Mouse (Mus musculus) midbrain, embryonic 11.5 days (tissue): ENCODE measurements around the gene S100pbp. TPM values are rescaled to one million over a fixed set of nuclear protein-coding genes. Genes with fewer than 3 reads are reported as not detected.

ENCODE experiments used
- ATAC-seq: fragments of 200-750 bp; cut with Nextera tagmentation; 2 replicates; pipeline ENCODE4 v1.8.0; 2017; ENCODE audit warnings: moderate TSS enrichment, moderate library complexity; ENCODE audit not compliant: low FRiP score
- DNase-seq: peaks from one replicate; pipeline ENCODE4 v3.0.0; 2015; ENCODE audit warnings: low spot score; ENCODE audit errors: missing footprints
- H3K27ac ChIP-seq: fragments of 300-500 bp; sonication (generic); 2 replicates; pipeline ENCODE4 v1.5.1; 2014; ENCODE audit warnings: low read depth, low read length
- H3K27me3 ChIP-seq: fragments of 300-500 bp; sonication (generic); 2 replicates; pipeline ENCODE4 v1.6.1; 2014; ENCODE audit warnings: mild to moderate bottlenecking, low read length, moderate library complexity, mixed read lengths; ENCODE audit not compliant: control insufficient read depth, insufficient read depth
- H3K36me3 ChIP-seq: fragments of 300-500 bp; sonication (generic); 2 replicates; pipeline ENCODE4 v1.6.1; 2014; ENCODE audit warnings: mild to moderate bottlenecking, low read length, moderate library complexity, mixed read lengths; ENCODE audit not compliant: control insufficient read depth, insufficient read depth
- H3K4me1 ChIP-seq: fragments of 300-500 bp; sonication (generic); 2 replicates; pipeline ENCODE4 v1.6.1; 2014; ENCODE audit warnings: low read length; ENCODE audit not compliant: control insufficient read depth, insufficient read depth
- H3K4me2 ChIP-seq: fragments of 300-500 bp; sonication (generic); 2 replicates; pipeline ENCODE4 v1.6.1; 2014; ENCODE audit warnings: mild to moderate bottlenecking, moderate library complexity
- H3K4me3 ChIP-seq: fragments of 300-500 bp; sonication (generic); 2 replicates; pipeline ENCODE4 v1.5.1; 2014; ENCODE audit warnings: low read depth, low read length
- H3K9ac ChIP-seq: fragments of 300-500 bp; sonication (generic); 2 replicates; pipeline ENCODE4 v1.6.1; 2014; ENCODE audit warnings: low read length
- H3K9me3 ChIP-seq: fragments of 300-500 bp; sonication (generic); 2 replicates; pipeline ENCODE4 v1.6.1; 2016; ENCODE audit warnings: low read length; ENCODE audit not compliant: control insufficient read depth
- WGBS: fragments of 180-500 bp; shearing (Covaris S2); extraction: QIAGEN DNeasy Blood & Tissue Kit; methylation state at CpG from one replicate; pipeline ENCODE4 v1.1.7; 2014; 5-methylcytosine and 5-hydroxymethylcytosine counted together
- polyA plus RNA-seq: library from polyadenylated mRNA; unstranded; fragments of >200 nt; fragmentation: Nextera tagmentation; extraction: Ambion mirVana; gene quantifications from 2 replicates; pipeline ENCODE4 v1.2.1, GENCODE M21; 2014

Gene S100pbp
- polyA plus RNA-seq, 1 experiment from 2014 or later, result 20.0 TPM

- Histone ChIP-seq H3K4me1 (no peaks in the 10 kb centered on the region), H3K27me3 (no peaks in the 10 kb centered on the region), H3K36me3 (peaks cover 10% of the 10 kb centered on the region; the same call in 1 of the 2 replicates), H3K27ac (no peak overlapping the region), H3K4me3 (no peak overlapping the region), H3K9me3 (no peaks in the 10 kb centered on the region), H3K4me2 (no peak overlapping the region), H3K9ac (no peak overlapping the region)
- 72% methylated on average over 1 of the region's 1 CpGs for WGBS
- DNase-seq (no peak), ATAC-seq (no peak)
These were observed 17.0 kb downstream of the S100pbp start for GRCm38 (mm10) chr4:129172529-129172928.

DNA sequence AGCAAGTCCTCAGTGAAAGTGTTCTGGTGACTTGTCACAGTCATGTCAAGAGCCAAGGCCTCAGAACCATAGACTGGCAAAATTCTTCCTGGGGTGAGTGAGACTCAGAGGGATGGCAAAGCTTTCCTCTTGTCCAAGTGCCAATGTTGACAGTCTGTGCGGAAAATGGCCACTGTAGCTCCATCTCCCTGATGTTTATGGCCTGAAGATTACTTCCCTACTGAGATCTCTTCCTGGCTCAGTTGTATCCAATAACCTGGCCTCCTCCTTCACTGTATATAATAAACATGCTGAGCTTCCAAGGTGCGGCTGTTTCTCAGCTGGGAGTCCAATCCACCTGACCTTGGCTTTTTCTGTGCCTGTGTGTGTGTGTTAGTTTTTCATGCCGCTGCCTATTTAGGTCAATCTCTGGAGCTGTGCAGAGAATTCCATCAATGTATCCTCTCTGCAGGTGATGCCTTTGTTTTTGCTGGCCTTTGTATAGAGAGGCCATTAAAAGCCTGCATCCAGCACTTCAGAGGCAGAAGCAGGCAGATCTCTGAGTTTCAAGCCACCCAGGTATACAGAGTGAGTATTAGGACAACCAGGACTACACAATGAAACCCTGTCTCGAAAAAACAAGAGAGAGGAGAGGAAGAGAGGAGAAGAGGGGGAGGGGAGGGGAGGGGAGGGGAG is 27.8 kb downstream of the S100pbp start:
- H3K4me1 ChIP-seq, result no peaks in the 10 kb centered on the region
- H3K27me3 ChIP-seq, result no peaks in the 10 kb centered on the region
- no peak for DNase-seq
- H3K4me3 ChIP-seq, result no peak overlapping the region
- WGBS, result 92% methylated on average over 3 of the region's 4 CpGs
- no peaks in the 10 kb centered on the region for H3K36me3 ChIP-seq
- no peak for ATAC-seq
- no peaks in the 10 kb centered on the region for H3K9me3 ChIP-seq
- no peak overlapping the region for H3K9ac ChIP-seq
- no peak overlapping the region for H3K27ac ChIP-seq
- H3K4me2 ChIP-seq, result no peak overlapping the region

- Histone ChIP-seq H3K4me3 (no peak overlapping the region), H3K36me3 (no peaks in the 10 kb centered on the region)
- 98% methylated on average over 1 of the region's 1 CpGs for WGBS
These were observed 28.5 kb downstream of the S100pbp start for GRCm38 (mm10) chr4:129161076-129161475.

GRCm38 (mm10) chr4:129158549-129158948 is 31.0 kb downstream of the S100pbp start:
- Histone ChIP-seq H3K9ac (no peak overlapping the region), H3K4me3 (no peak overlapping the region), H3K27ac (no peak overlapping the region), H3K27me3 (no peaks in the 10 kb centered on the region), H3K36me3 (peaks cover 2% of the 10 kb centered on the region; the same call in 1 of the 2 replicates), H3K9me3 (no peaks in the 10 kb centered on the region), H3K4me2 (no peak overlapping the region), H3K4me1 (no peaks in the 10 kb centered on the region)
- WGBS, result 79% methylated on average over 3 of the region's 3 CpGs
- DNase-seq, result peak; percentile 26
- no peak for ATAC-seq

More at GRCm38 (mm10) chr4:129161076-129161475, 28.5 kb downstream of the S100pbp start:
- Histone ChIP-seq H3K27ac (no peak overlapping the region), H3K9me3 (no peaks in the 10 kb centered on the region), H3K27me3 (no peaks in the 10 kb centered on the region), H3K9ac (no peak overlapping the region), H3K4me1 (no peaks in the 10 kb centered on the region), H3K4me2 (no peak overlapping the region)
- DNase-seq, result no peak
- no peak for ATAC-seq

DNA sequence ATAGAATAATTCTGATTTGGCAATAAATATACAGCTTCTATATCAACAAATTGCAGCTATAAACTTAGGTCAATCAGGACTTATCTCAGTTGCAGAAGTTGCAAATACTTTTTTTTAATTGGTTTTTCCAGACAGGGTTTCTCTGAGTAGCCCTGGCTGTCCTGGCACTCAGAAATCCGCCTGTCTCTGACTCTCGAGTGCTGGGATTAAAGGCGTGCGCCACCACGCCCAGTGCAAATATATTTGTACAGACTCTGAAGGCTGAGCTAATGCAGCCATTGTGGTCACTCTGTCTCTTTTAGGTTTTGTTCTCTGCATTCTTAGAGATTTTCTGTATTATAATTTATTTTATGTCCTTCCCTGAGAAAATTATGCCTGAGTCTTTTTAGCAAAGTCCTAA is 32.0 kb downstream of the S100pbp start:
- H3K4me2 ChIP-seq, result no peak overlapping the region
- peak; percentile 33 for DNase-seq
- no peaks in the 10 kb centered on the region for H3K27me3 ChIP-seq
- peaks cover 2% of the 10 kb centered on the region; the same call in 1 of the 2 replicates for H3K36me3 ChIP-seq
- H3K27ac ChIP-seq, result no peak overlapping the region
- WGBS, result 77% methylated on average over 5 of the region's 5 CpGs
- ATAC-seq, result no peak
- no peak overlapping the region for H3K4me3 ChIP-seq
- H3K4me1 ChIP-seq, result no peaks in the 10 kb centered on the region
- no peak overlapping the region for H3K9ac ChIP-seq
- H3K9me3 ChIP-seq, result no peaks in the 10 kb centered on the region

GRCm38 (mm10) chr4:129151276-129151811 is 38.2 kb downstream of the S100pbp start:
- Histone ChIP-seq H3K9ac (no peak overlapping the region), H3K36me3 (peaks cover 2% of the 10 kb centered on the region; the same call in 1 of the 2 replicates), H3K27ac (no peak overlapping the region), H3K9me3 (no peaks in the 10 kb centered on the region), H3K4me2 (no peak overlapping the region), H3K27me3 (no peaks in the 10 kb centered on the region), H3K4me3 (no peak overlapping the region), H3K4me1 (no peaks in the 10 kb centered on the region)
- WGBS, result 96% methylated on average over 4 of the region's 4 CpGs
- no peak for ATAC-seq
- peak; percentile 37 for DNase-seq

GRCm38 (mm10) chr4:129149321-129149720 is 40.2 kb downstream of the S100pbp start:
- H3K9ac ChIP-seq, result no peak overlapping the region
- no peak overlapping the region for H3K27ac ChIP-seq
- no peaks in the 10 kb centered on the region; the same call in 1 of the 2 replicates for H3K4me1 ChIP-seq
- 94% methylated on average over 1 of the region's 1 CpGs for WGBS
- H3K4me2 ChIP-seq, result no peak overlapping the region
- no peaks in the 10 kb centered on the region for H3K27me3 ChIP-seq
- no peaks in the 10 kb centered on the region for H3K9me3 ChIP-seq
- ATAC-seq (no peak), DNase-seq (peak; percentile 4)
- H3K36me3 ChIP-seq, result no peaks in the 10 kb centered on the region
- no peak overlapping the region for H3K4me3 ChIP-seq

- Histone ChIP-seq H3K9me3 (no peaks in the 10 kb centered on the region), H3K9ac (no peak overlapping the region), H3K4me1 (no peaks in the 10 kb centered on the region; the same call in 1 of the 2 replicates), H3K4me2 (no peak overlapping the region), H3K27ac (no peak overlapping the region), H3K36me3 (no peaks in the 10 kb centered on the region), H3K27me3 (no peaks in the 10 kb centered on the region), H3K4me3 (no peak overlapping the region)
- no peak for ATAC-seq
- DNase-seq, result peak; percentile 17
- 93% methylated on average over 13 of the region's 13 CpGs for WGBS
These were observed 41.9 kb downstream of the S100pbp start for GRCm38 (mm10) chr4:129147552-129148103.

DNA sequence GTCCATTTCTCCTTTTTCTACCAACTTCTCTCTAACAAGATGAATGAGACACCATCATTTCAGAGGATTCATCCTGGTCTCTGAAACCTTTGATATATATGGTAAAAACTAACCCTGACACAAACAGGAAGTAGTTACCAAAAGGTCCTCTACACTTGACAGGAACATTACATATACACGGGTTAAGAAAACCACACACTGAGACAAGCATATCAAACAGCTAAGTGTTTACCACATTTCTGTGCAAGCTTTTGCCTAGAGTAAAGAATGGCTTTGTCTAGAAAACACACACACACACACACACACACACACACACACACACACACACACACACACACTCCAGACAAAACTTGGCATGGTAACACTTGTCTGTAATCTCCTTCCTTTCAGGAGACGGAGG is 43.1 kb downstream of the S100pbp start:
- Histone ChIP-seq H3K9ac (no peak overlapping the region), H3K4me3 (no peak overlapping the region), H3K27ac (no peak overlapping the region), H3K27me3 (no peaks in the 10 kb centered on the region), H3K4me1 (no peaks in the 10 kb centered on the region; the same call in 1 of the 2 replicates), H3K36me3 (no peaks in the 10 kb centered on the region), H3K9me3 (no peaks in the 10 kb centered on the region), H3K4me2 (no peak overlapping the region)
- ATAC-seq, result no peak
- WGBS, result 92% methylated on average over 2 of the region's 2 CpGs
- DNase-seq, result peak; percentile 74
